Mouse (Mus musculus) lung, postnatal 4 days (tissue): ENCODE measurements around the gene Cacna2d2.

Source experiments
- DNase-seq, 2 experiments: peaks; one replicate each; pipeline ENCODE4 v3.0.0; 2021

Gene Cacna2d2

GRCm38 (mm10) chr9:107399491-107399971, at the start of gene Cacna2d2:
Gene Cacna2d2, plus strand, starts transcription at chr9:107399612.
- peak; percentile 13 to 39 for DNase-seq

DNA sequence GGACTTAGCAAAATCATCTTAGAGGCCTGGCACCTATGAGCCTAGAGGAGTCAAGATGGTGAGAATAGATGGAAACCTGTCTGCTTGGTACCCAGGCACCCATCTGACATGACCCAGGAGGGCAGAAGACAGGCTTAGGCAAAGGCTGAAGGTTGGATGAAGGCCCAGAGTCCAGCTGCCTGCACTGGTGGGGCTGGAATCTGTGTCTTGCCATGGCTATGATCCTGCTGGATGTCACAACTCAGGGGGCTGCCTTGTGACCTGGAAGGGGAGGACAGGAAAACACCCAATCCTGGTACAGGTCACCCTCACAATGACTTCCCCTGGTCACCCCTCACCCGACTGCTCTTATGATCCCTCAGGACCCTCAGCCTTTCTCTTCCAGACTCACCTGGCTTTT, 44.6 kb upstream of the Cacna2d2 start:
- no peak for DNase-seq

- DNase-seq: peak; percentile 48 to 71
Observed at GRCm38 (mm10) chr9:107355870-107356765, 43.3 kb upstream of the Cacna2d2 start.

- peak; percentile 58 to 83 for DNase-seq
Observed at GRCm38 (mm10) chr9:107357651-107358050, 41.8 kb upstream of the Cacna2d2 start.

GRCm38 (mm10) chr9:107360989-107361388, 38.4 kb upstream of the Cacna2d2 start:
- no peak for DNase-seq

- DNase-seq: peak in 1 of 2 experiments; percentile 59
Observed at GRCm38 (mm10) chr9:107366644-107367043, 32.8 kb upstream of the Cacna2d2 start.

- DNase-seq: no peak
Observed at GRCm38 (mm10) chr9:107368302-107368701, 31.1 kb upstream of the Cacna2d2 start.

- DNase-seq: no peak
Observed at GRCm38 (mm10) chr9:107369270-107370105, 29.9 kb upstream of the Cacna2d2 start.

- DNase-seq: no peak
Observed at GRCm38 (mm10) chr9:107370106-107370463, 29.3 kb upstream of the Cacna2d2 start.

DNA sequence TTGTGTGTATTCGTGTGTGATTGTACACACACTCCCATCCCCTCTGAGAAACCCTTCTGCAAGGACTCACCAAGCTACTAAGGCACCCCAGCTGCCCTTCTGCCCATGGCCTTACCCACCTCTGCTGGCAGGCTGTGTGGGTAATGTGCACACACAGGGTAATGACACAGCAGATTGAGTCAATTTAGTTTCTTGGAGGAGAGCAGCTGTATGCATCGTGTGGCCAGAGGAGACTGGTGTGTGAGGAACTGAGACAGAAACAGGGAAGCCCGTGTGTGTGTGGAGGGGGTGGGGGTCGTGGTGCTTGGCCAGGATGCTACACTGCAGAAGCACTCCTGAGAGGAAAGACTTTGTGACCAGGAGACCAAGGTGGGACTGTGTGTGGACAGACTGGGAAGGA, 27.0 kb upstream of the Cacna2d2 start:
- DNase-seq: no peak

GRCm38 (mm10) chr9:107374623-107375022, 24.8 kb upstream of the Cacna2d2 start:
- DNase-seq: peak in 1 of 2 experiments; percentile 25

DNA sequence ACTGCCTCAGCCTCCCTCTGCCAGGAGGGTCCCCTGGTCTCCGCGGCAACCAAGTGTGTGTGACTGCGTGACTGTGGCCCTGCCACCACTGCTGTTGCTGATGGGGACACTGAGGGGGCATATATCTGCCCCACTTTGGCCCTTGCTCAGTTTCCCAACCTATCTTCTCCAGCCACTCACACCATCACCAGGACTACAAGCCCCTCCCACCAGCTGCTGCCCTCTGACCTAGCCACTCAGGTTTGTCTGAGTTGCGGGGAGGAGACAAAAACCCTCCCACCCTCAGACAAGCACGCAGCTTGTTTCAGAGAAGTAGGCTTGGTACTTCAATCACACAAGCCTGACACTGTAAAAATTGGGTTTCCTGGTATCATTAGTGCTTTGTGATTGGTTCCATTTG, 24.0 kb upstream of the Cacna2d2 start:
- no peak for DNase-seq

GRCm38 (mm10) chr9:107377961-107378512, 21.4 kb upstream of the Cacna2d2 start:
- no peak for DNase-seq

GRCm38 (mm10) chr9:107381723-107382122, 17.7 kb upstream of the Cacna2d2 start:
- peak in 1 of 2 experiments; percentile 44 for DNase-seq

GRCm38 (mm10) chr9:107384396-107384795, 15.0 kb upstream of the Cacna2d2 start:
- DNase-seq: no peak

DNA sequence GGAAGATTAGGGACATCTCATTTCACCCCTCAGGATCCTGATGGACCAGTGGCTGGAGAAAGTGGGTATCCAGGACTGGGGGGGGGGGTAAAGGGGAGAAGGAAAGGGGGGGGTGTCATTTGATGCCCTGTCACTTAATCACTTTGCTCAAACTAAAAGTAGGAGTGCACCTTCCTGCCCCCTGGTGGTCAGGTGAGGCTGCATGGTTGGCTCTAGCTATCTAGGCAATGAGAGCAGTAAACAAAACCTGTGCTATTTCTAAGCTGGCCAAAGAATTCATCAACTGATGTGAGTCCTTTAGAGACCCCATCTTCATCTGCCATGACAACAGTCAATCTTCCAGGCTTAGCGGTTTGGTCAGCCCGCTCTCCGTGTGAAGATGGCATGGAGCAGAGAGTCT, 12.7 kb upstream of the Cacna2d2 start:
- peak in 1 of 2 experiments; percentile 18 for DNase-seq

- DNase-seq: no peak
Observed at GRCm38 (mm10) chr9:107387708-107388107, 11.7 kb upstream of the Cacna2d2 start.

DNA sequence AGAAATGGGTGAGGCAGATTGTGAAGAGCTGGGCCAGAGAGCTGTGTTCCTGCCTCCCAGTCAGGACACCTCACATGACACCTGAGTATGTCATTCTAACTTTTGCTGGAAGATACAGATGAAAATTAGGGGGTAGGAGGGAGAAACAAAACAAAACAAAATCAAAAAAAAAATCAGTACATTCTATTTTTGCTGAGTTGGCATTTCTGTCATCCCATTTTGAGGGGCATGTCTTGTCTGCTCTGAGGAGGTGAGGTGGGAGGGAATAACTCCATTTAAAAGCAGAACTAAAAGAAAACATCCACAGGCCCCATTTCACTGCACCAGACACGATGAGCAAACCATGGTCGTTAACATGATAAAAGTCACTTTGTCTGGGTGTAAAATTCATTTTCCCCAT, 11.1 kb upstream of the Cacna2d2 start:
- DNase-seq: no peak

- DNase-seq: no peak
Observed at GRCm38 (mm10) chr9:107396397-107396796, 3.0 kb upstream of the Cacna2d2 start.

DNA sequence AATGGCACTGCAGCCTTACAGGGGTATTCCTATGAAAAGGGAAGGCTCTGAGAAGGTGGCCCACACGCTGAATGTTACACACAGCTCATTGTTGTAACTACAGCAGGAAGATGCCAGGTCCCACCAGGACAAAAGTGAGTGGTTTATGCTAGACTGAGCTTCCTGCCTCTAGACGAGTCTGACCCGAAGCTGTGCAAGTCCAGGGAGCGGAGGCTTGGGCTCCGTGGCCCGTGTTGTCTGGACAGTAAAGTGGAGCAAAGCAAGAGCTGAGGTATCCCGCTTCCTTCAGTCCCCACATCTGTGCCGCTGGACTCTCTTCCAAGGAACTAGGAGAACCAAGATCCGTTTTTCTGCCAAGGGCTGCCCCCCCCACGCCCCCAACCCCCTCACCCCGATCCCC, 444 bp upstream of the Cacna2d2 start:
- DNase-seq: no peak

- no peak for DNase-seq
Observed at GRCm38 (mm10) chr9:107400060-107400511, 674 bp downstream of the Cacna2d2 start.

DNA sequence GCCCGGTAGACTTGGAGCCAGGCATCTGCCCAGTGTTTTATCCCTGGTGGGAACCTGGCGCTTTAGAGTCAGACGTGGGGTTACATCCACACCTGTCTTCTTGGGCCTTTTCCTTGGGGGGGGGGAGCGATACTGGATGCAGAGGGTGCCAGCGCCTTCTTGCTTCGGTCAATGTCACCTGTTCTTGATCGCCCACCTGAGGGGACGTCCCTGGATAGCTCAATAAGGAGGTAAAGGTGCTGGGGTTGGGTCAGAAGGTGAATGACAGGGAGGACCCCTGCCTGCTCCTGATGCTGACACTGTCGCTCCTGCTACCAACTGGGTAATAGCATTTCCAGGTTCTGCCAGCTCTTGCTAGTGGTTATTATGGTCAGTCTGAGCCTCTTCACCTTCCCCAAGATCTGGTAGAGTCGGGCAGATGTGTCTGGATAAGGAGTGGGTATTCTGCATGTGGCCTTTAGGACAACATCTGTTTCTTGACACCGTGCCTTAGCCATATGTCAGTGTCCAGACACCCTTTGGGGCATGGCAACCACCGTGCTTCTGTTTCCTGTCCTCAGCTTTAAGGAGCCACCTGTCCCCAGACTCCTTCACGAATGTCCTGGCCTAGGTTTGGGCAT, 1.4 kb downstream of the Cacna2d2 start:
- no peak for DNase-seq

GRCm38 (mm10) chr9:107403116-107403515, 3.7 kb downstream of the Cacna2d2 start:
- DNase-seq: no peak
